Mouse (Mus musculus) midbrain, embryonic 13.5 days (tissue): ENCODE results near the gene Ddost. TPM values are rescaled to one million over a fixed set of nuclear protein-coding genes. Genes with fewer than 3 reads are reported as not detected.
"Not testable (repeated sequence)": the region's sequence is repeated elsewhere in the genome, so short reads cannot be mapped to it uniquely, and the experiment has no call there.

ENCODE experiments used
- ATAC-seq: fragments of 200-750 bp; cut with Nextera tagmentation; 2 replicates; pipeline ENCODE4 v1.8.0; 2017; ENCODE audit warnings: mild to moderate bottlenecking, moderate TSS enrichment, moderate library complexity
- H3K27ac ChIP-seq: fragments of 300-500 bp; sonication (generic); 2 replicates; pipeline ENCODE4 v1.5.1; 2015; ENCODE audit warnings: inconsistent platforms, mild to moderate bottlenecking, moderate library complexity
- H3K27me3 ChIP-seq: fragments of 300-500 bp; sonication (generic); 2 replicates; pipeline ENCODE4 v1.6.1; 2015; ENCODE audit warnings: mild to moderate bottlenecking, inconsistent platforms
- H3K36me3 ChIP-seq: fragments of 300-500 bp; sonication (generic); 2 replicates; pipeline ENCODE4 v1.6.1; 2015; ENCODE audit warnings: mild to moderate bottlenecking, inconsistent platforms
- H3K4me1 ChIP-seq: fragments of 300-500 bp; sonication (generic); replicated peaks from 2 replicates; pipeline ENCODE4 v1.6.1; 2015; ENCODE audit warnings: inconsistent platforms
- H3K4me2 ChIP-seq: fragments of 300-500 bp; sonication (generic); replicated peaks from 2 replicates; pipeline ENCODE4 v1.6.1; 2015; ENCODE audit warnings: moderate library complexity, mild to moderate bottlenecking, inconsistent platforms
- H3K4me3 ChIP-seq: fragments of 300-500 bp; sonication (generic); replicated peaks from 2 replicates; pipeline ENCODE4 v1.5.1; 2015; ENCODE audit warnings: mild to moderate bottlenecking, inconsistent platforms
- H3K9ac ChIP-seq: fragments of 300-500 bp; sonication (generic); replicated peaks from 2 replicates; pipeline ENCODE4 v1.6.1; 2015; ENCODE audit warnings: mild to moderate bottlenecking, inconsistent platforms
- H3K9me3 ChIP-seq: fragments of 300-500 bp; sonication (generic); 2 replicates; pipeline ENCODE4 v1.6.1; 2016; ENCODE audit warnings: mild to moderate bottlenecking, inconsistent platforms
- WGBS: fragments of 180-500 bp; shearing (Covaris S2); methylation state at CpG from one replicate; pipeline ENCODE4 v1.1.7; 2015; 5-methylcytosine and 5-hydroxymethylcytosine counted together
- polyA plus RNA-seq: library from polyadenylated mRNA; unstranded; fragments of >200 nt; fragmentation: Nextera tagmentation; extraction: Ambion mirVana; gene quantifications from 2 replicates; pipeline ENCODE4 v1.2.1, GENCODE M21; 2015

Gene Ddost
- polyA plus RNA-seq, 1 experiment from 2014 or later: 200 TPM

DNA sequence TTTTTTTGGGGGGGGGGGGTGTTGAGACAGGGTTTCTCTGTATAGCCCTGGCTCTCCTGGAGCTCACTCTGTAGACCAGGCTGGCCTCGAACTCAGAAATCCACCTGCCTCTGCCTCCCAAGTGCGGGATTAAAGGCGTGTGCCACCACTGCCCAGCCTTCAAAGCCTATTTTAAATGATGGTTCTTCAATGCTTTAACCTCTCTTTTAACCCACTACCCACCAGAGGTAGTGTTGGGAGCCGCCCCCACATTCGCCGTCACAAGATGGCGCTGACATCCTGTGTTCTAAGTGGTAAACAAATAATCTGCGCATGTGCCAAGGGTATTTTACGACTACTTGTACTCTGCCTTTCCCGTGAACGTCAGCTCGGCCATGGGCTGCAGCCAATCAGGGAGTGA, 22.6 kb downstream of the Ddost start:
- ATAC-seq, H3K27me3 ChIP-seq, H3K36me3 ChIP-seq, H3K9me3 ChIP-seq, H3K27ac ChIP-seq, H3K4me3 ChIP-seq, H3K9ac ChIP-seq, H3K4me2 ChIP-seq: not testable (repeated sequence)
- 59% methylated on average over 8 of the region's 12 CpGs for WGBS
- peaks cover 50% of the 10 kb centered on the region for H3K4me1 ChIP-seq

GRCm38 (mm10) chr4:138327891-138328470, 23.5 kb downstream of the Ddost start:
- 71% methylated on average over 7 of the region's 7 CpGs for WGBS
- Histone ChIP-seq H3K4me1 (peaks cover 41% of the 10 kb centered on the region), H3K9ac (no peak overlapping the region), H3K9me3 (no peaks in the 10 kb centered on the region), H3K36me3 (no peaks in the 10 kb centered on the region), H3K4me3 (peak overlapping the region; percentile 26), H3K4me2 (peak overlapping the region; percentile 46), H3K27me3 (peaks cover 5% of the 10 kb centered on the region; the same call in 1 of the 2 replicates), H3K27ac (no peak overlapping the region)
- ATAC-seq: no peak

- Histone ChIP-seq H3K27me3 (peaks cover 5% of the 10 kb centered on the region; the same call in 1 of the 2 replicates), H3K4me3 (no peak overlapping the region), H3K36me3 (no peaks in the 10 kb centered on the region), H3K9me3 (no peaks in the 10 kb centered on the region), H3K4me2 (0 out of 2 replicates have a peak overlapping the region, but pooled peaks have one; percentile 2), H3K27ac (peak overlapping the region; percentile 35; the same call in 1 of the 2 replicates), H3K9ac (no peak overlapping the region), H3K4me1 (peaks cover 22% of the 10 kb centered on the region)
- no peak for ATAC-seq
- 12% methylated on average over 15 of the region's 15 CpGs for WGBS
Observed at GRCm38 (mm10) chr4:138330264-138330671, 25.7 kb downstream of the Ddost start.

DNA sequence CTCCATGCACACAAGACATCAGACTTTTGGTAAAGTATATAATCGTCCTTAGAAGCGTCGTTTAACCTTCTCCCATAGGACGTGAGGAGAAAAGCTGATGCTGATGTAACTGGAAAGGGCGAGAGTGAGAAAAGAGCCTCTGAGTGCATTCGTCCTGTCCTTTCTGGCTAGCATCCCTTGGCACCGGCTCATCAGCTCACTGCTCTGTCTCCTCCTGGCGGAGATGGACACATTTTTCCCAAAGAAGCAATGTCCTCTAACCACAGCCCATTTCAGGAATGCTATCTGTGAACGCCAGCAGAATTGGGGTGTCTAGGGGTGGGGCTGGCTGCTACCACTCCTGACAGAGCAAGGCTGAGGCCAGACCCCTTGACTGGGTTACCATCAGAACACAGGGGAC, 27.1 kb downstream of the Ddost start:
- Histone ChIP-seq H3K4me3 (no peak overlapping the region), H3K36me3 (no peaks in the 10 kb centered on the region), H3K9ac (peak overlapping the region; percentile 16; the same call in 1 of the 2 replicates), H3K4me2 (no peak overlapping the region), H3K27ac (0 out of 2 replicates have a peak overlapping the region, but pooled peaks have one; percentile 9), H3K4me1 (peaks cover 15% of the 10 kb centered on the region), H3K9me3 (no peaks in the 10 kb centered on the region), H3K27me3 (peaks cover 5% of the 10 kb centered on the region; the same call in 1 of the 2 replicates)
- WGBS: 80% methylated on average over 9 of the region's 9 CpGs
- ATAC-seq: no peak

GRCm38 (mm10) chr4:138333135-138333534, 28.6 kb downstream of the Ddost start:
- Histone ChIP-seq H3K36me3 (no peaks in the 10 kb centered on the region), H3K4me1 (peaks cover 9% of the 10 kb centered on the region; the same call in 1 of the 2 replicates), H3K9me3 (no peaks in the 10 kb centered on the region), H3K4me3 (no peak overlapping the region), H3K27me3 (peaks cover 5% of the 10 kb centered on the region; the same call in 1 of the 2 replicates), H3K4me2 (no peak overlapping the region), H3K9ac (no peak overlapping the region), H3K27ac (no peak overlapping the region)
- 88% methylated on average over 4 of the region's 4 CpGs for WGBS
- ATAC-seq: no peak

DNA sequence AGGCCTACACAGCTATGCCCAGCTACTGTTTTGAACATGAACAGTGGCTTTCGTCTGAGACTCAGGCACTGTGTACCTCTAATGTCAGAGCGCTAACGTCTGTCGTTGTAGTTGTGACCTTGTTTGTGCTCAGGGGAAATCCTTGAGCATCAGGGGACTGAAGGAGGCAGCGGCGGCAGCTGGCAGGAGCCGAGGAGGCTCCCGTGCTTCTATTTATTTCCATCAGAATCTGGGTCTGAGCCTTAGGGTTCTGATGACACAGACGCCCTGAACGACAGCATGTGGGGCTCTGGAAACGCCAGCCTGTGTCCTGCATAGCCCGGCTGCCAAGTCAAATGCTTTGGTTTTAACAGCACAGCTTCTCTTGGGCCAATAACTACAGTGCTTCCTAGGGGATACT, 30.5 kb downstream of the Ddost start:
- no peak overlapping the region for H3K9ac ChIP-seq
- H3K4me3 ChIP-seq: no peak overlapping the region
- no peaks in the 10 kb centered on the region for H3K36me3 ChIP-seq
- ATAC-seq: no peak
- H3K9me3 ChIP-seq: no peaks in the 10 kb centered on the region
- H3K4me2 ChIP-seq: no peak overlapping the region
- 85% methylated on average over 12 of the region's 12 CpGs for WGBS
- H3K27me3 ChIP-seq: peaks cover 5% of the 10 kb centered on the region; the same call in 1 of the 2 replicates
- no peak overlapping the region for H3K27ac ChIP-seq
- H3K4me1 ChIP-seq: peaks cover 9% of the 10 kb centered on the region; the same call in 1 of the 2 replicates

DNA sequence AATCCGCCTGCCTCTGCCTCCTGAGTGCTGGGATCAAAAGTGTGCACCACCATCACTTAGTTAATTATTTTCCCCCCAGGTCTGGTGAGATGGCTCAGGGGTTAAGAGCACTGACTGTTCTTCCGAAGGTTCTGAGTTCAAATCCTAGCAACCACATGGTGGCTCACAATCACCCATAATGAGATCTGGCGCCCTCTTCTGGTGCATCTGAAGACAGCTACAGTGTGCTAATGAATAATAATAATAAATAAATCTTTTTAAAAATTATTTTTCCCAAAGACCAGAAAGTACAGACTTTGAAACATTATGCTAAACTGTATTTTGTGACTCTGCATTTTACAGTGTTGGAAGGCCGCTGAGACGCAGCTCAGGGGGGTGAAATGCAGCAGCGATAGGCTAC, 31.1 kb downstream of the Ddost start:
- WGBS: 89% methylated on average over 6 of the region's 6 CpGs
- no peak for ATAC-seq

DNA sequence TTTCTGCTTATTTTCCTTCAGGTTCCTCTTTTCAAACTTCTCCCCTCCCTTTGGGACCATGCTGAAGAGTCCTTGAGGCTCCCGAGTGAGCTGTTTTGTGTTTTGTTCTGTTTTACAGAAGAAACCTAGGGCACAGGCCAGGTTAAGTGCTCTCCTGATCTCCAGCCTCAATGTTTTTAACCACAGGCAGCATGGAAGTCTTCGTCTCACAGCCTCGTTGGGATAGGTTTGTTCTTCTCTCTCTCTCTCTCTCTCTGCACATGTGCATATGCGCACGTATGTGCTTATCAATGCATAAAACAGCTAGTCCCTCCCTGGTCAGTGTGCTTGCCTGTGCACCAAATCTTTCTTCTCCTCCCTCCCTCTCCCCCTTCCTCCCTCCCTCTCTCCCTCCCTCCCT, 32.3 kb downstream of the Ddost start:
- no peaks in the 10 kb centered on the region for H3K4me1 ChIP-seq
- 72% methylated on average over 5 of the region's 5 CpGs for WGBS
- no peaks in the 10 kb centered on the region for H3K9me3 ChIP-seq
- H3K36me3 ChIP-seq: no peaks in the 10 kb centered on the region
- H3K4me2 ChIP-seq: no peak overlapping the region
- H3K27me3 ChIP-seq: no peaks in the 10 kb centered on the region
- H3K27ac ChIP-seq: no peak overlapping the region
- H3K4me3 ChIP-seq: no peak overlapping the region
- ATAC-seq: no peak
- H3K9ac ChIP-seq: no peak overlapping the region

More for the DNA sequence above, 31.1 kb downstream of the Ddost start:
- Histone ChIP-seq H3K27ac (no peak overlapping the region), H3K4me2 (no peak overlapping the region), H3K9ac (no peak overlapping the region), H3K4me1 (peaks cover 7% of the 10 kb centered on the region; the same call in 1 of the 2 replicates), H3K36me3 (no peaks in the 10 kb centered on the region), H3K4me3 (no peak overlapping the region), H3K9me3 (no peaks in the 10 kb centered on the region), H3K27me3 (peaks cover 5% of the 10 kb centered on the region; the same call in 1 of the 2 replicates)

DNA sequence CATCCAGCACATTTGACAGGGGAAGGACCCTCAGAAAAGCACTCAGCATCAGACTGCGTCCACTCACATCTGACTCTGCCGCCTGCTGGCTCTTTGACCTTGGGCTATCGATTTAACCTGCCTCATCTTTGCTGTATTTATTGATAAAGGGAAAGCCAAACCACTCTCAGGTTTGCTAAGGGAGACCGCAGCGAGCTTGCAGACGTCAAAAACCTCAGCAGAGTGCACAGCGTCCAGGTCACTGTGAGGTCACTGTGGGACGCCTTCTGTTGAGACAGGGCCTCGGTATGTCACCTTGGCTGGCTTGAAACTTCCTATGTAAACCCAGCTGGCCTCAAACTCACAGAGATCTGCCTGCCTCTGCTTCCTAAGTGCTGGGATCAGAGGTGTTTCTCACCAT, 32.8 kb downstream of the Ddost start:
- no peaks in the 10 kb centered on the region for H3K36me3 ChIP-seq
- no peak overlapping the region for H3K27ac ChIP-seq
- 80% methylated on average over 9 of the region's 9 CpGs for WGBS
- no peak overlapping the region for H3K4me2 ChIP-seq
- no peak overlapping the region for H3K4me3 ChIP-seq
- no peaks in the 10 kb centered on the region for H3K27me3 ChIP-seq
- no peaks in the 10 kb centered on the region for H3K4me1 ChIP-seq
- no peak for ATAC-seq
- no peak overlapping the region for H3K9ac ChIP-seq
- no peaks in the 10 kb centered on the region for H3K9me3 ChIP-seq

- 37% methylated on average over 4 of the region's 4 CpGs for WGBS
- no peak overlapping the region for H3K9ac ChIP-seq
- H3K27me3 ChIP-seq: no peaks in the 10 kb centered on the region
- ATAC-seq: no peak
- H3K36me3 ChIP-seq: no peaks in the 10 kb centered on the region
- H3K4me3 ChIP-seq: no peak overlapping the region
- H3K4me2 ChIP-seq: no peak overlapping the region
- H3K27ac ChIP-seq: no peak overlapping the region
- no peaks in the 10 kb centered on the region for H3K9me3 ChIP-seq
- no peaks in the 10 kb centered on the region for H3K4me1 ChIP-seq
Observed at GRCm38 (mm10) chr4:138339963-138340362, 35.4 kb downstream of the Ddost start.

DNA sequence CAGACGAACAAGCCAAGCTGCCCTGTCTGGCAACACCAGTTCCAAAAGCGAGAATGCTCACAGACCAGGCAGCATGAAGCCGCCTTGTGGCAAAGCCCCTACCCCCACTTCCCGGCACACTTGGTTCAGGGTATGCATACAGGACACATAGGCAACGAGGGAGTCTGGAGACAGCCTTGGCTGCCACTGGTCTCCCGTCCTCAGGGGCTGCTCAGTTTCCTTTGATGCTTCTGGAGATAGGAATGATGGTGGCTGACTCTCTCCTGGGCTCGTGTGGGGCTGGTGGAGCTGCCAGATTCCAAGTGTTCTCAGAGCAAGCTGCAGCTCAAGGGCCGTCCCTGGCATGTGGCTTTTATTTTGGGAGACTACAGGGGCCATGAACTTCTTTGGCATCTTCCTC, 36.9 kb downstream of the Ddost start:
- 70% methylated on average over 8 of the region's 8 CpGs for WGBS
- ATAC-seq: no peak
- no peak overlapping the region for H3K4me3 ChIP-seq
- no peaks in the 10 kb centered on the region for H3K36me3 ChIP-seq
- no peak overlapping the region for H3K27ac ChIP-seq
- H3K9me3 ChIP-seq: no peaks in the 10 kb centered on the region
- H3K4me1 ChIP-seq: no peaks in the 10 kb centered on the region
- no peaks in the 10 kb centered on the region for H3K27me3 ChIP-seq
- no peak overlapping the region for H3K4me2 ChIP-seq
- H3K9ac ChIP-seq: no peak overlapping the region

- no peaks in the 10 kb centered on the region for H3K36me3 ChIP-seq
- no peak overlapping the region for H3K4me2 ChIP-seq
- ATAC-seq: no peak
- H3K4me1 ChIP-seq: no peaks in the 10 kb centered on the region
- no peaks in the 10 kb centered on the region for H3K9me3 ChIP-seq
- no peak overlapping the region for H3K4me3 ChIP-seq
- no peaks in the 10 kb centered on the region for H3K27me3 ChIP-seq
- H3K27ac ChIP-seq: no peak overlapping the region
- WGBS: 80% methylated on average over 7 of the region's 7 CpGs
- H3K9ac ChIP-seq: no peak overlapping the region
Observed at GRCm38 (mm10) chr4:138342048-138342447, 37.5 kb downstream of the Ddost start.

DNA sequence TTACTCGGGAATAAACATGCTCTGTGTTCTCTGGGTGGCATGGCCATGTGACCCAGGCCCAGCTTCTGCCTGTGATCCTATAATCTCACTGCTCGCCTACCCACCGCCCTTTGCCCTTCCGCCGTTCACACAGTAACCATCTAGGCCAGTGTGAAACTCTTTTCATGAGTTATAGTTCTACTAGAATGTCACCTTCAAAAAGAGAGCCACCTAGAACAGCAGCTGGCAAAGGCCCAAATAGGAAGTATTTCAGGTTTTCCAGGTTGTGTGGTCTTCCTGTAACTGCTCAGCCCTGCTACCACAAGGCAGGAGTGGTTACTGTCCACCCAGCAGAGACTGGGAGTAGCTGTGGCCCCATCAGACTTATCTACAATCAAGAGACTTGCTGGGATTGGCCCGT, 38.2 kb downstream of the Ddost start:
- WGBS: 87% methylated on average over 6 of the region's 6 CpGs

More for the DNA sequence above, 38.2 kb downstream of the Ddost start:
- Histone ChIP-seq H3K36me3 (no peaks in the 10 kb centered on the region), H3K9me3 (no peaks in the 10 kb centered on the region), H3K4me3 (no peak overlapping the region), H3K27me3 (no peaks in the 10 kb centered on the region), H3K9ac (no peak overlapping the region), H3K4me1 (no peaks in the 10 kb centered on the region), H3K27ac (no peak overlapping the region), H3K4me2 (no peak overlapping the region)
- no peak for ATAC-seq
